Mouse (Mus musculus) left cerebral cortex, adult 2 months (tissue): ENCODE results near the gene Catip. TPM values are rescaled to one million over a fixed set of nuclear protein-coding genes. Genes with fewer than 3 reads are reported as not detected.

Experiments
- DNase-seq, 2 experiments: peaks; one replicate each; pipeline ENCODE4 v3.0.0; 2021 to 2022; ENCODE audit warnings: low spot score in 2 of 2, mixed read lengths in 1 of 2; ENCODE audit errors: extremely low spot score in 1 of 2
- H3K27ac ChIP-seq: fragments of 200-600 bp; 2 replicates; pipeline ENCODE4 v1.8.1; 2022
- H3K4me3 ChIP-seq: fragments of 200-600 bp; 2 replicates; pipeline ENCODE4 v1.8.1; 2022
- CTCF ChIP-seq: fragments of 200-600 bp; IDR thresholded peaks from 2 replicates; pipeline ENCODE4 v1.8.1; 2022; ENCODE audit warnings: antibody characterized with exemption, mild to moderate bottlenecking, moderate library complexity
- intact Hi-C: fragments of 180-260 bp; cut with DNase I; formaldehyde crosslinking; loops from one replicate; pipeline ENCODE4 v1.15.1; 2025
- total RNA-seq, 2 experiments: library from RNA; stranded (reverse); gene quantifications; 2 replicates each; pipeline ENCODE4 v1.2.3; 2021

Gene Catip
- total RNA-seq, 2 experiments from 2014 or later = 0.54 to 1.9 TPM

GRCm38 (mm10) chr1:74370040-74370439, 8.1 kb downstream of the Catip start:
- no peak overlapping the region for H3K4me3 ChIP-seq
- H3K27ac ChIP-seq = no peak overlapping the region
- intact Hi-C loops = no loop called here
- no peak for TF ChIP-seq CTCF
- DNase-seq = no peak

GRCm38 (mm10) chr1:74373372-74373771, 11.5 kb downstream of the Catip start:
- TF ChIP-seq CTCF = no peak
- no peak for DNase-seq
- no peak overlapping the region for H3K27ac ChIP-seq
- no peak overlapping the region for H3K4me3 ChIP-seq
- intact Hi-C loops = no loop called here

GRCm38 (mm10) chr1:74374980-74375379, 13.1 kb downstream of the Catip start, which contains the start of gene Slc11a1:
Gene Slc11a1, plus strand, starts transcription at chr1:74375195.
- Histone ChIP-seq H3K4me3 (no peak within 1 kb of the TSS), H3K27ac (no peak within 1 kb of the TSS)
- TF ChIP-seq CTCF = no peak
- intact Hi-C loops = no loop called here
- DNase-seq = no peak

GRCm38 (mm10) chr1:74375561-74375960, 13.7 kb downstream of the Catip start:
- no peak for DNase-seq
- intact Hi-C loops = no loop called here
- Histone ChIP-seq H3K27ac (no peak overlapping the region), H3K4me3 (no peak overlapping the region)
- no peak for TF ChIP-seq CTCF

GRCm38 (mm10) chr1:74376396-74376795, 14.5 kb downstream of the Catip start:
- intact Hi-C loops = no loop called here
- TF ChIP-seq CTCF = no peak
- DNase-seq = no peak
- Histone ChIP-seq H3K4me3 (no peak overlapping the region), H3K27ac (no peak overlapping the region; the same call in 1 of the 2 replicates)

GRCm38 (mm10) chr1:74379058-74379504, 17.2 kb downstream of the Catip start:
- no peak for DNase-seq
- H3K27ac ChIP-seq = no peak overlapping the region
- H3K4me3 ChIP-seq = no peak overlapping the region
- no peak for TF ChIP-seq CTCF
- intact Hi-C loops = no loop called here

- DNase-seq = no peak
- no peak overlapping the region for H3K27ac ChIP-seq
- no peak overlapping the region for H3K4me3 ChIP-seq
- intact Hi-C loops = no loop called here
- no peak for TF ChIP-seq CTCF
Measured at GRCm38 (mm10) chr1:74380484-74380883, 18.6 kb downstream of the Catip start.

- no peak overlapping the region for H3K27ac ChIP-seq
- DNase-seq = no peak
- intact Hi-C loops = no loop called here
- H3K4me3 ChIP-seq = no peak overlapping the region
- TF ChIP-seq CTCF = no peak
Measured at GRCm38 (mm10) chr1:74381588-74382021, 19.7 kb downstream of the Catip start.

GRCm38 (mm10) chr1:74383385-74383784, 21.5 kb downstream of the Catip start:
- H3K27ac ChIP-seq = no peak overlapping the region
- no peak overlapping the region for H3K4me3 ChIP-seq
- intact Hi-C loops = no loop called here
- TF ChIP-seq CTCF = no peak
- DNase-seq = no peak

GRCm38 (mm10) chr1:74384525-74384924, 22.6 kb downstream of the Catip start:
- H3K4me3 ChIP-seq = no peak overlapping the region
- H3K27ac ChIP-seq = no peak overlapping the region
- no peak for DNase-seq
- intact Hi-C loops = no loop called here
- no peak for TF ChIP-seq CTCF

- no peak for TF ChIP-seq CTCF
- intact Hi-C loops = loop anchor here (5.0 kb wide), 1 partner anchor 178 kb away; no protein-coding TSS in a partner anchor
- Histone ChIP-seq H3K4me3 (no peak overlapping the region), H3K27ac (no peak overlapping the region)
- DNase-seq = no peak
Measured at GRCm38 (mm10) chr1:74385064-74385463, 23.2 kb downstream of the Catip start.

- no peak for DNase-seq
- TF ChIP-seq CTCF = no peak
- Histone ChIP-seq H3K27ac (no peak overlapping the region), H3K4me3 (no peak overlapping the region)
- intact Hi-C loops = loop anchor here (5.0 kb wide), 1 partner anchor 178 kb away; no protein-coding TSS in a partner anchor
Measured at GRCm38 (mm10) chr1:74385531-74385930, 23.6 kb downstream of the Catip start.

- TF ChIP-seq CTCF = no peak
- intact Hi-C loops = loop anchor here (2.0 to 5.0 kb wide), 2 partner anchors 74 to 179 kb away; no protein-coding TSS in a partner anchor
- no peak for DNase-seq
- Histone ChIP-seq H3K4me3 (peak overlapping the region; percentile 64), H3K27ac (peak overlapping the region; percentile 99)
Measured at GRCm38 (mm10) chr1:74386363-74386713, 24.4 kb downstream of the Catip start.
